Mouse (Mus musculus) cerebellum, adult 8-10 months (tissue): Measurements from ENCODE around the gene Dlg2.
A peak's percentile ranks its signal among the peaks of the same experiment; 100 is the strongest.

Source experiments
- DNase-seq: peaks from one replicate; pipeline ENCODE4 v3.0.0; 2022

The Dlg2 gene

DNA sequence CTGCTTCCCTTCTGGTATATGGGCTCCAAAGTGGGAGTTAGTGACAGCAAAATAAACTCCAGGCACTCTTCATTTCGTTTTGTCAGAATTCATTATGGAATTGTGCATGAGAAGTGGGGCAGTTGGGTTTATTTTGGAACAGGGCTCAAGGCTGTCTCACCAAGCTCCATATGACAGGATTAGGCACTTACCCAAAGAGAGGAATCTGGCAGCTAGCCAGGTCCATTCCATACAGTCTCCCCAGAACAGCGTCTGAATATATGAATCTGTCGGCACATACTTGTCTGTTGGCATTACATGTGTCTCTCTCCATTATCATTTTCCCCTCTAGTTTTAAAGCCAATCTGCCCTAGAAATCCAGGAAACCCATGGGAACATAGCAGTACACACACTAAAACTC, 1649.4 kb downstream of the Dlg2 start:
- DNase-seq, result peak; percentile 73

DNA sequence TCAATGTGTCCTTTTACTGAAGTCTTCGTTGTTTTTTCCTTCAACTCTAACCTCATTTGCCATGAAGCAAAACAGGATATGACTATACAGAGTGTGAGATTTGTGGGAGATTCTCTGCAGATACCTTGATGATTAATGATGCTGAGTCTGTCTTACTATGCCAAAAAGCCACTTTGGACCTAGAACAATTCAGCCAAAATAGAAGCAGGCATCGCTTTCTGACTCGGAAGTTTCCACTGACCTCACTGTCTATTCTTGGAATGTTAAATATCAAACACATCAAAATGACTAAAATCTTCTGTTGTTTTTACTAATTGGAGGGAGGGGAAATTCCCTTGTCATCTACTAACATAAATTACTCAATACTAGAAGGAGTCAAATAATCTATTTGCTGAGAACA, 1657.8 kb downstream of the Dlg2 start:
- no peak for DNase-seq

DNA sequence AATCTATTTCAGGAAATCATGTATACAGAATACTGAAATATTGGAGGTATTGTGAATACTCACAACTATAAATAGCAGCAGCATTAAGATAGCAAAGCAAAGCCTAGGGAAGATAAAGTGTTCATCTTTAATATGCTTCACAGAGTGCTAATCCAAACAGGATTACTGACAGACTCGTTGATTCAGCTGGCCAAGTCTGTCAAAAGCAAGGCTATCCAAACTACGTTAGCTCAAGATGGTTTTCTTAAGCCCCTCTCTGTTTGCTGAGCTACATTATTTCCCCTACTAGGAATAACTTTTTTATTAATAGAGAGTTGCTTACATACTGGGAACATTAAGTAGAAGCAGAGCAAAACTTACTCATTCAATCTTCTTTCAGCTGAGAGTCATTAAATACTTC, 1659.2 kb downstream of the Dlg2 start:
- DNase-seq, result no peak

DNA sequence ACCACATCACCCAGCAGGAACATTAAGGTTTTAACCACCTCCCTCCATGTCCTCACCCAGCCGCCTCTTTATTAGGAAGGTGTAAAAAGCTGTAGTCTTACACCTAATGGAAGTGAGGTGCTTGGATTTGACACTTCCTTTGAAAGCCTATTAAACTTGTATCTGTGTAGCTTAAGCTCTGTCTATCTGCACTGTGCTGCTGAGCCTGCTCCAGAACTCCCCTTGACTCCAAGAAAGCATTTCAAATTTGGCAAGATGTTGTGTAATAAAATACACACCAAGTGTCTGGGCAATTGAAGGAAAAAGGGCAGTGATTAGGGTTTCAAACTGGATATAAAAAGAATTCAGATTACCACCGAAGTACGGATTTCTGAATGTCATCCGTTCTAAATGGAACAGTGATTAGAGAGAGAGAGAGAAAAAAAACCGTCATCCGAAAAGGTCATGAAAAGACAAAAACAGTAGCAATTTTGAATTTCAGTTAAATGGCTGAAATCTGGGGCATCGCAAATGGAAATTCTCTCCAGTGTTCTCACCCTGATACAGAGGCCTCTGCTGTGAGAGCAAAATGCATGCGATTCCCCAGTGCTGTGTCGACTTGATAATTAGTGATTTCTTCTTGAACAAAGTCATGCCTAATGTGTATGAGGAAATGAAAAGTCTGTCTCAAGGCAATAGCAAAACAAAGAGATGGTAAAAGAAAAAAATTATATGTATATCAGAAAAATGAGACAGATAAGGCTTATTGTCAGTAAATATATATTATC, 1663.8 kb downstream of the Dlg2 start:
- no peak for DNase-seq

DNA sequence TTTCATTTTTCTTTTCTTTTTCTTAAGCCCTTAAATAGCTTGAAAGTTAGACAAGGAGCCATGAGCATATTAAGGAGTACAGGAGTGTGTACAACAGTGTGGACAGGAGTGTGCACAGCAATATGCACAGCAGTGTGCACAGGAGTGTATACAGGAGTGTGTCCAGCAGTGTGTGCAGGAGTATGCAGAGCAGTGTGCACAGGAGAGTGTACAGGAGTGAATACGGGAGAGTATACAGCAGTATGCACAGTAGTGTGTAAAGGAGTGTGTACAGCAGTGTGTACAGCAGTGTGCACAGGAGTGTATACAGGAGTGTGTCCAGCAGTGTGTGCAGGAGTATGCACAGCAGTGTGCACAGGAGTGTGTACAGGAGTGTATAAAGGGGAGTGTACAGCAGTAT, 1671.0 kb downstream of the Dlg2 start:
- no peak for DNase-seq

DNA sequence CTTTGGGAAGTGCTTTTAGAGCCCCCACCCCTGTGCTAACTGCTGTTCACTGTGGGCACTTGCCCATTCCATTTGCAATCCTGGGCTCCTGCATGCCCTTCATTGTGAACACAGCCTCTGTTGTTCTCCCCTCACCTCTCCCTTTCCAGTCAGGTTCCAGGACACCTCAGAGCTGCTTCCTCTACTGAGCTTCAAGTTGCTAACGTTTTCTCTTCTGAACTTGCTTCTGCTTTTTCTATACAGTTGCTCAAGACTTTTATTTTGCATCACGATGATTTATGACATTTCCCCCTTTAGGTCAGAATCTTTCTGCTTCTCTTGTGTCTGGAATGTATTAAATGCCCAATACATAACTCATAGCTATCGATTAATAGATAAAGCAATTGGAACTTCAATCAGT, 1674.3 kb downstream of the Dlg2 start:
- DNase-seq, result no peak

DNA sequence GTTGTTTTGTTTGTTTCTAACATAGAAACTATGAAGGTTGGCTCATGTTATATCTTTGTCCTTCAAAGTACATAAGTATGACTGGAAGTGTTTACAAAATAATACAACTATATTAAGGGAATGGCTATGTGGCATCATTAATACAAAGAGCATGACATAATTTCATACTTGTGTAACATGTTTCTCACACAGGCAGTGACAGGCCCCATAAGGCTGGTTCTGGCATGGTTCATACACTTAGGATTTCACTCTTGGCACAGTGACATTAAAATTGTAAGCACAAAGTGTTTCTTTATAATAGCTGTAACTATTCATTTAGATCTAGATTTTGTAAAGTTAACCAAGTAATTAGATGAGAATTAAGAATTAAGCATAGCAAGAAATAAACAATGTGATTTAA, 1678.1 kb downstream of the Dlg2 start:
- no peak for DNase-seq

DNA sequence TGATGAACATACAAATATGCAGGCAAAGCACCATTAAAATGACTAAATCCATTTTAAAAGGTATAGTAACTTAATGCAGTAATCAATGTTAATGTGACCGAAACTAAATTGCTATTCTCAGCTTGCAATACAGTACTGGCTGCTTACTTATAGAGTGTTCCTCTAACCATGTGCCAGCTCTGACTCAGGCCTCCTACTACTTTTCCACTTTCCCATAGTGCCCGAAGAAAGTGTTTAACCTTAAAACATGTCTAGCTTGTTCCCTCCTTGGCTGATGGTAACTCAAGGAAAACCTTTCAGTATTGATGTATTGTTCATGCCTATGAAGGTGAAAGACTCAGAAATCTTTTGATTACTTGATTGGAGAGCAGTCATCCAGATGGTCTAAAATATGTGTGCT, 1686.7 kb downstream of the Dlg2 start:
- DNase-seq, result no peak

DNA sequence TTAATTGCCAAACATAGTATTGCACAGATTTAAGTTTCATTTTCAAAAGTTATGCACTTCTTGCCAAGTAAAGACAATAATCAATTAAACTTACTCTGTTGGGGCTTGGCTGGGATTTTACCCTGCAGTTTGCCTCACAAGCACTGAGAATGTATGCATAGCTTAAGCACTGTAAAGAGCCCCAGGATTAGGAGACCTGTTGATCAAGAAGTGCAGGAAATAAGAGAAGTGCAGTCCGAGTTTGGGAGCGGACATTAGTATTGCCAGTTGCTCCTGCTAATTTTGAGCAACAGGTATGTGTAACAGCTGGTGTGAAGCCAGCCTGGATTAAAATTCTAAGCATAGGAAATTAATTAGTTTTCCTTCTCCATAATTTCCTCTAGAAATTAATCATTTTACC, 1687.8 kb downstream of the Dlg2 start:
- no peak for DNase-seq

DNA sequence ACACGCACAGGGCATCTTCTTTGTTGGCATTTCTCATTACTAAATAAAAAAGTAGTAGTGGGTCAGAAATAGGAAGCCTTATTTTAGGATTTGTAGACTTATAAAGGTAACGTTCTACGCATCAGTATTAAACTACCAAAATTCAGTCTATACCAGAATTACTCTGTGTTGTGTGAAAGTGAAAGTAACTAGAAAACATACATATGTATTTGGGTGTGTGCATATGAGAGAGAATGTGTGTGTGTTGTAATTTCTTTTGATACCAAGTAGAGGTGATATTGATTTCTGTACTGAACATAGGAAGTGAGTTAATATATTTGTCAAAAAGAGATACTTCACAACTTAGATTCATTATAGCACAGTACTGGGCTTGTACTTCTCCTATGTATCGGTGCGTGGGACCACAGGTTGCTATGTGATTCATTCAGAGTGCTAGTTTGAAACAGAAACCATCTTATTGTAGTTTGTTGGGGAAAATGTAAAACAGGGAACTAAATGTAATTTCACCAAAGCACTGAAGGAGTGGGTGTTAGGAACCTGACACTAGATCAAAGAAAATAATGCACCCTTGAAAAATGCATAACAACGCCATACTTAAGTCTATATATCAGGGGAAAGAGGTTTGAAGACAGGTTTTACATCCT, 1688.5 kb downstream of the Dlg2 start:
- DNase-seq, result no peak

DNA sequence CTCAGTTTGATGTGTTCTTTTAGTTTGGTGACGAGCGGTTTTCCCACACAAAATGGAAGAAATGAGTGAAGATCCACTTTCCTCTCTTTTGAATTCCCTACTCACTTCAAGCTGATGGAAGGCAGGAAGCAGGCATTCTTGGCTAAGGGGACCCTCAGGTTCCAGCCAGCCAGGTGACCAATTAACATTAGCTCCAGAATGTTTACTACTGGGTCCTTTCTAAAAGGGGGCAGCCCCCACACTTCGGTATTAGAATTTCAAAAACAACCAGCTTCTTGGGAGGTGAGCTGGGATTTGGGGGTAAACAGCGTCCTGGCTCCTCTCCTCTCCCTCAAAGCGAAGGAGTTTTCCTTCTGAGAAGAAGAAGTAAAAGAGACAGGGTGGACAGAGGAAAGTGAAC, 1703.6 kb downstream of the Dlg2 start:
- DNase-seq, result no peak

DNA sequence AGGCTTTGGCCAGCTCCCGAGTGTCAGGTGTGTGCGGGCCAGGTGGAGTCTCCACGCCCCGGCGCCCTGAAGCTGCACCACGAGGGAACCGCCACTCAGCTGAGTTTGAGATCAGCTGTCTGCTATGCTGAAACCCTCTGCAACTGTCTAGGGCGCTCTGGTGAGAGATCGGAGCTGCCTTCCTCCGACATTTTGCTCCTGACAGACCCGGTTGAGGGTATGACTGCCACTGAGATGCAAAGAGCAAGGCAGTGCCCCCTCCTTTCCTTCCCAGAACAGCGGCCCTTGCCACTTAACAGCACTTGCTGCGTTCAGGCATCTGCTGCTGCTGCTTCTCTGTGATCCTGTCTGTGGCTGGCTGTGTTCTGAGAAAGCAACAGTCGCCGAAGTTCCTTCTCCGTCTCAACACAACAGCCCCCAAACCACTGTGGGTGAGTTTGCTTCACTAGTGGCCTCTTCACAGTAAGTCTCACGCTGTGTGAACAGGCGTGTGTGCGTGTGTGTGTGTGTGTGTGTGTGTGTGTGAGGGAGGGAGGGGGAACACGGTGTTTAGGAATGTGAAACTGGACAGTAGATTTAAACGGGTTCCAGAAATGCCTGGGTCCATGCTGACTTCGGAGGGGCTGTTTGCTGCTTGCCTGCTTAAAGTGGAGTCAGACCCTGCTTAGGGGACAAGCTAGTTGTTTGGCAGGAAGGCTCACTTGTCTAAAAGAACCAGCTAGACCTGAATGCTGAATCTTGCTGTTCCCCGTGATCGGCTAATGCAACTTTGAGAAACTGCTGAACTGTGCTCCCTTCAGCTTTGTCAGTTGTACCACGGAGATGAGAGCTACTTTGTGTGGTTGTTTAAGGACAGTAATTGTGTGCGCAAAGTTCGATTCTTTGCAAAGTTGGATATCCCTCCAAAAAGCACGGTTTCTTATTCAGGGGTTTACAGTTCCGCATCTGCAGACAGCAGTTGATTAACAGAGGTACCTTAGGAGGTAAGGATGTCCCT, 1704.4 kb downstream of the Dlg2 start:
- DNase-seq, result peak; percentile 41

DNA sequence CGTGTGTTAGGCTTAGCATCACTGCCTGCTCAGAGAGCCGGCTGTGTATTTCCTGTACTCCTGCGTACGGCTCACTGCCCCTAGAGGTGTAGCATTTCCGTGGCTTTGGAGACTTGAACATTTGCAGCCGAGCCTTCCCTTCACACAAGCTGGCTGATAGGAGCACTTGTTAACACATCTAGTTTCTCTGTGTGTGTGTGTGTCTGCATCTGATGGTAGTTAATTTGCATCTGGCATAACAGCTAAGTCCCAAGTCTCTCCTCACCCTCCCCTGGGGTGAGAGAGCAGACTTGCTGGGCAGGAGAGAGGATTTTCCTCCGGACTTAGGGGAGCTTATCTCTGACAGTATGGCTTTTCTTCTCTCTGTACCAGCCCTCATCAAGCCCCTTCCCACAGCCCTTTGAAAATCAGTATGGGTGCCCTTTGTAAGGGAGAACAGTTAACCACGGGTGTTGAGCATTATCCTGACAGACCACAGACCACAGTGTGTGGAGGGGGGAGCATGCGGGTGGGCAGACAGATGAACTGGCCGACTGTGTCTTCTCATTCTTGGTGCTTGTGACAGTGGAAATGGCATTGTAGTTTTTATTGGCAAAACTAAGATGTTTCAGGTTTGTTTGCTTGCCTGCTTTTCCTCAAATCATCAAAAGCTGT, 1705.6 kb downstream of the Dlg2 start:
- no peak for DNase-seq

DNA sequence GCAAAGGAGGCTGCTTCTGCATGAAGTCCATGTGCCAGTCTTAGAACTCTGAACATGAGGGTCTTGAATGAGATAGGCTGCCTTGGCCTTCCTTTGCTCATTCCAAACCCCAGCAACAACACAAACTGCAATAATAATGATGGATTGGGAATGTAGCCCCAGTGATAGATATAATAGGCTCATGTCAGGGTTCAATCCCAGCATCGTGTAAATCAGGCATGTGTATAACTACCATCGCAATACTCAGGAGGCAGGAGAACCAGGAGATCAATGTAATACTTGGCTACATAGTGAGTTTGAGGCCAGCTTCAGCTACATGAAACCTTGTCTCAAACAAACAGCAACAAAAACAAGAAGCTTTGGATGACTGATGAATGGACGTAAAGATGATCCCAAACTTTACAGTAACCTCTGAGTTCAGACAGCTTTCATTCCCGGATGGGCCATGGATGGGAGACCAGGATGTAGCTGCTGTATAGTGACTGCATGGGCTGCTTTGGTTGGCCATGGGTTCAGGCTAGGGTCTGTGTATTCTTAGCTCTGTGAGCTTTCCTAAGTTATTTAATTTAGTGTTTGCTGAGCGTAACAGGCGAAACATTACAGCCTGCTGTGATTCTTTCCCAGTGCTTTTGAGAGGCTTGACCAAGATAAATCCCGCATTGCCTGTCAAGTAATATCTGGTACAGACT, 1708.0 kb downstream of the Dlg2 start:
- no peak for DNase-seq

DNA sequence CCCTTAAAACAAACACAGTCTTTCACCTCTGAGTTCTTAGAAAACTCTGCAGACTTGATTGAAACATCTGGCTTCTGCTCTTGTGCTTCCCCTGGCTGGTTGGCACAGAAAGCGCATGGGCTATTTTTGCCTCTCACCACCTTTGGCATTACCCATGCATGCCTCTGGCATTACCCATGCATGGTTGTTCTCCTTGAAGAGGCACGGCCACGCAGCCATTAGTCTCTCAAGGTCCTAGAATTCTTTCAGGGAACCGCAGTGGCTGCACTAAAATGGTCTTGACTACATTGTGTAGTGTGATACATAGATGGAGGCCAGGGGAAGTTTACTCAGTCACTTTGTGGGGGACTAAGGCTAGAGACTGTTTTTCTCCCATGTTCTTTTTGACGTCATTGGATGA, 1709.9 kb downstream of the Dlg2 start:
- no peak for DNase-seq

DNA sequence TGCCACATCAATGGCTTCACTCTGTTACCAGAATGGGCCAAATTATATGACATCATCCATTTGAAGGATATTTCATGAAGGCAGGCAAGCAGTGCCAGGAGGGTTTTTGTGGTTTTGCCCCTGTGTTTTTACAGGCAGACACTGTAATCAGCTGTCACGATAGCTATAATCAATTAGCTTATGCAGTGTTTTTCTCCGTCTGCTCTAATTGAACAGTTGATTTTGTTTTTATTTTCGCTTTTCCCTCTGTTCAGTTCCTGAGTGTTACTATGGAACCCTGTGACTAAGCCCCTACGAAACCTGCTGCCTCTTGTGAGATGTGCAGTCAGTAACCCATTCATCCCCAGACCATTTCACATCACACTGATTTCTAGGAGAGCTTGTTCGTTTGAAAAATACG, 1712.7 kb downstream of the Dlg2 start:
- no peak for DNase-seq

DNA sequence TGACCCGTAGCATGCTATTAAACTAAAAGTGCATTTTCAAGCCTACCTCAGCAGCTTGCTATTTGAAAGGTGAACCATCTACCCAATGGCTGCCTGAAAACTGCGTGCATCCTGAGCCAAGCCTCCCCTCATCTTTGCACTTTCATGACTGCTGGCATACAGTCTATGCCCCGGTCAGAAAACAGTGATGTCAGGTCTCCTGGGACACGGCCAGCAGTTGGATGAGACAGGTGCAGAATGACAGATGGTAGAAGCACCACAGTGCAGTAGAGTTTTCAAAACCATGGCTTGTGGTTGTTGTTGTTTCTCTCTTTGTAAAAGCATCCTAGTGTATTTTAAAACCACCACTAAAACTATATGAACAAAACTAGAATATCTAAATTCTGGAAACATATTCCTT, 1719.5 kb downstream of the Dlg2 start:
- DNase-seq, result peak; percentile 88

DNA sequence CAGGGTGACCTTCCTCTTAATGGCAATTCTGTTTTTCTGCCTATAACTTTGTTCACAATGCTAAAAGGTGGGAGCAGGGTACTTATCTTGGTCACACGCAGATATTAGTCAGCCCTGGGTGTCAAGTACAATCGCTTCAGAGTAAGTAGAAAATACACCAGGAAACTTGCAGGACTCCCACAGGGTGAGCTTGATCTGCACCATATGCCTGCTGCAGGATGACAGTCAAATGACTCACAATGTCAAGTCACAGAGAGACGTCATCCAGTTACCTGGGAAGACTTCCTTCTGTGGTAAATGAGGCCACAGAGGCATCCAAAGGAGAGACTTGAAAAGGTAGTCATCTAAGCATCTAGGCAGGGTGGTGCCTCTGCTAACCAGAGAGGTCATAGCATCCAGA, 1721.1 kb downstream of the Dlg2 start:
- peak; percentile 55 for DNase-seq

DNA sequence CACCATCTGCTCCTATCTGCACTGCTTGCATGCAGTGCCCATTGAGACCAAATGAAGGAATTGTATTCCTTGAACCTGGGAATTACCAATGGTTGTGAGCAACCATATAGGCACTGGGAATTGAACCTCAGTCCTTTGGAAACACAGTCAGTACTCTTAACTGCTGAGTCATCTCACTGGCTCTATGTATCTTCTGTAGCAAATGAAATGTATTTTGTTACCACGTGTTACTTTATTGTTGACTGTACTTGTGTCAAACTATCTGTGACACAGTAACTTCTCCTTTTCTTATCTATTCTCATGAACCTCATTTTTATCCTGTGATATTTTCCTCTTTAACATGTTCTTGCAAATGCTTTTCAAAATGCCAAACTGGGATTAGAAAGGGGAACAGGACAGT, 1722.7 kb downstream of the Dlg2 start:
- DNase-seq, result no peak

DNA sequence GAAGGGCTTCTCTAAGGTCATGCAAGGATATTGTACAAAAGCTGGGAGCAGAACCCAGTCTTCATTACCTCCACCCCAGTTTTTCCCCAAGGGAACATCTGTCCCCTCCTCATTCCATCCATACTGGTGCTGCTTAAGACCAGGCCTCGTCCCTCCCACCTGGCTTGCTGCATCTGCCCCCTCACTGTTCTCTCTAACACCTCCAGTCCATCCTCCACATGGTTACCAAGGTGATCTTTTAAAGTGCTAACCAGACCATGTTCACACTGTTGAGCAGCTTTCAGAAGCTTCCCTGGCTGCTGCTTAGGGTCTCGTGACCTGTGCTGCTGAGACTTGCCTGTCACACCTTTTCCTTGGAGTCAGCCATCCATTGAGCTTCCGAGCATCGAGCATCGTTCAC, 1734.2 kb downstream of the Dlg2 start:
- no peak for DNase-seq

DNA sequence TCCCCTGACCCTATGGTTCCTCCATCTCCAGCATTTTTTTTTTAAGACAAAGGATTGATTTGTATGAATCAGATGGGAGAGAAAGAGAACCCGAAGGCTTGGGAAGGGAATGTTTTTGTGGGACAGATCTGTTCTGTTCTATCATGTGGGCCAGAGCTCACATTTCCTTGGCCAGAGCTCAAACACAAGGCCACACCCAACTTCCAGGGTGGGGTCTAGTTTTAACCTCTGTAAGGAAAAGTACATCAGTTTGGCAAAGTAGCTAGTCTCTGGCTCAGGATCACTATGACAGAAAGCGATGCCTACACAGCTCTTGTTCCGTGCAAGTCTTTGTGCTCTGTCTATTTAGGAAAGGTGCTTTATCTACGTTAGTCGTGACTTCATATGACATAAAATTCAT, 1737.3 kb downstream of the Dlg2 start:
- DNase-seq, result no peak

DNA sequence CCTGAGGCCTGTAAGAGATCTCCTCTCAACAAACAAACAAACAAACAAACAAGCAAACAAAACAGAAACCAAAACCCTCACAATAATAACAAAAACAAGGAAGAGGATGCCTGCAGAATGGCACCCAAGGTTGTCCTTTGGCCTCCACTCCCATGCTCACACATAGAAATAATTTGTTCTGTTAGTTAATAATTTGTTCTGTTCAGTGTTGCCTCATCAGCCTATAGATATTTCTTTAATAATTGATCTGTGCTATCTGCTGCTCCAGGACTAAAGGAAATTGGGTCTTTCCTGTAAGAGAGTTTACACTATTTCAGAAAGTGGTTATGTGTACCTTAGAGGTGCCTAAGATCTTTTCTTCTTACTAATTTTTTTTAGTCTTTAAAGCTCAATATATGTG, 1741.7 kb downstream of the Dlg2 start:
- DNase-seq, result no peak

DNA sequence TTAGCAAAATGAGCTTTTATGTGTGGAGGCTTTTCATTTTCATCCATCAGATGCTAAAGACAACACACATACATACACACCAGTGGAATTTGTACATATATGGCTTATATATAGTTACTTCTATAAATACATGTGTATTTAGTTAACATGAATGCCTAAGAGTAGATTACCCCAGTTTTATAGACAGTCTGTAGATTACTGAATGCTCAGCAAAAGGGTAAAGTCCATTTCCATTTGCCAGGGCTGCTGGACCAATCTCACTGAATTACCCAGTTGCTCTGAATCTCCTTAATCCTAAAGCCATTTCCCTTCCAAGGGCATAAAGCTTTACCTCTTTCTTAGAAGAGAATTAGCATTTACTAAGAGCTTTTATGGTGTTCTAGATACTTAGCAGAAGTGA, 1744.1 kb downstream of the Dlg2 start:
- DNase-seq, result no peak
